Mouse (Mus musculus): ENCODE measurements at regions not wholly inside any gene's neighbourhood (a gene's known extent, or its start where the extent isn't known, plus 50 kb on each side); places are given as distances from the start of the nearest gene placed in this dataset.

DNA sequence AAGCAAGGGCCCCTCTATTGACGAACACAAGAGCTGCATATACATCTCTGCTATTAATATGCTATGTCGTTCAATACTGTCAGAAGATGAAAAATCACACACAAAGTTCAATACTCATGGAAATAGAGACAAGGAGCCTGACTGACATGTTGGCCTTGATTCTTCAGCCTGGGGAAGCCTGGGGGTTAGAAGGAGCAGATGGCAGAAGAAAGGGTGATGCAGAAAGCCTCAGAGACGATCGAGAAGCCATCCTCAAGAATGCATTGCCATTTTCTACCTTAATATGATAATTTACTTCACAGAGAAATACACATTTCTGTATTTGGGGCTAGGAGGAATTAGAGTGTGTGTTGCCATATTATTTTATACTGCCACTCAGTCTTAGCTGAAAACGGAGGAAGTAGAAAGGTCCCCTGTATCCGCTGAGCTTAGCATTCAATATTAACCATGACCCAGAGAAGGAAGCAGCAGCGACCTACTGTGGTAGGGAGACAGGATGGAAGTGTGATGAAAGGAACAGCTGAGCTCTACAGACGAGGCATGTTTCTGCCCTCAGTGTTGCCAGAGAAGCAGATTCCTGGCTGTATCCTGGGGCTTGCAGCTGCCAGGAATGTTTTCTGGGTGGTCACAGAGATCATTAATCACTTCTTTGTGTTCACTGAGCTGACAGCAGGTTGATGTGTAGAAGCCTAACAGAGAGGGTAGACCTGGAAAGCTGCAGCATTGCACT, 105.2 kb downstream of the Lrig3 start:
- no peak for DNase-seq

GRCm38 (mm10) chr10:126071714-126072057, 105.7 kb downstream of the Lrig3 start:
- no peak for DNase-seq

DNA sequence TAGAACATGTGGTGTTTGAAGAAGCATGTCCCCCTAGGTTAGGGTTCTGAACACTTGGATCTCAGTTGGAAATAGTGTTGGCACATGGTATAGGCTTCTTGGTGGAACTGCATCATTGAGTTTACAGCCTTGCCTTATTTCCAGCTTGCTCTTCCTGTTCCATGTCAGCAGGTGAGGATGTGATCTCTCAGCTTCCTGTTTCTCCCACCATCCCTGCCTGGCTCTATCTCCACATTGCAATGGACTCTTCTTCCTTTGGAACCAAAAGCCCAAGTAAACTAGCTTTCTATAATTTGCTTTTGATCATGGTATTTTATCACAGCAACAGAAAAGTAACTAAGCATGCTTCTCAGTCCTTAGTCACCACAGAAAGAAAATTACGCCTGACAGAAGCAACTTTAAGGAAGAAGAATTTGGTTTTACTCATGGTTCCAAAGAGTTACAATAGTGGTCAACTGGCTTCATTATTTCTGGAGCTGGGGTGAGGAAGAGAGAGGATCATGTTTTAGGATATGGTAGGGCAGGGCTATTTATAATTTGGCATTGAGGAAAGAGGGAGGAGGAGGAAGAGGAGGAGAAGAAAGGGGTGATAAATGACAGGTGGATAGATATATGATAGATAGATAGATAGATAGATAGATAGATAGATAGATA, 111.5 kb downstream of the Lrig3 start:
- no peak for DNase-seq

GRCm38 (mm10) chr10:126082576-126082975, 116.6 kb downstream of the Lrig3 start:
- DNase-seq, result no peak

DNA sequence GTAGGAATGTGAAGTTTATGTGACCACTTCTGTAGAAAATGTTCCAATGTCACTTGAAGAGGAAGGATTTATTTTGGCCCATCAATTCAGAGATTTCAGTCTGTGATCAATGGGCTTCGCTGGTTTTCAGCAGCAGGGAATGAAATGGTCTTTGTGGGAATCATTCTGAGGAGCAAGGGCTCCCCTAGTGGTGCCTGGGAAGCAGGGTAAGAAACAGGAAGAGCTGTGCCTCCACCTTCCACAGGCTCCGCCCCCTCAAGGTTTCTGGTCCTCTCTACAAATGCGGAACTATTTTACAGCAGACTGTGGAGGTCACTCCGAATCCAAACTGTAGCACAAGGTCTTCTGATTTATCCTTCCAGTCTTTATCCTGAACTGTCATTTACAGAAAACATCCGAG, 120.7 kb downstream of the Lrig3 start:
- peak; percentile 6 for DNase-seq

DNA sequence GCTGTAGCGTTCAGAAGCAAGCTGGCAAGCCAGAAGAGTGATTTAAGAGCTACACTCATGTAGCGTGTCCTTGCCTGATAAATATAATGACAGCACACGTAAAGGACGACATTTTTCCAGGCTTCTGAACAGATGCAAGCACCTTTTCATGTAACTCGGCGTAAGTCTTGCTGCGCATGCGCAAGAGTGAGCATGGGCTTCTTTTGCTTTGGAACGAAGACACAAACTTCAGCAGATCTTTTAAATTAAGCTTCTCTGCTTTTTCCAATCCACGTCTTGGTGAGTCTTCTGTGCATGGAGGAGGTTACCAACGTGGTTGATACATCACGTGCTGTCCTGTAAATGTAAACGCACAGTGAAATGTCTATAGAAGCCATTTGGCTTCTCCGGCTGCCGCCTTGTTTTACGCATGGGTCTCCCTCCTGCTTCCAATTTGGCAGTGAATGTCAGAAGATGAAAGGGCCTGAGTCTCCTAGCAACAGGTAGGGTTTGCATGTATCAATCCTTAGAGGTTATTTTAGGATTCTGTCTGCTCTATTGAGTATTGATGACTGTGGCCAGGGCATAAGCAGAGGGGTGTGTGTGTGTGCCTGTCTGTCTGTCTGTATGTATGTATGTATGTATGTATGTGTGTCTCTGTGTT, 128.4 kb downstream of the Lrig3 start:
- no peak for DNase-seq

DNA sequence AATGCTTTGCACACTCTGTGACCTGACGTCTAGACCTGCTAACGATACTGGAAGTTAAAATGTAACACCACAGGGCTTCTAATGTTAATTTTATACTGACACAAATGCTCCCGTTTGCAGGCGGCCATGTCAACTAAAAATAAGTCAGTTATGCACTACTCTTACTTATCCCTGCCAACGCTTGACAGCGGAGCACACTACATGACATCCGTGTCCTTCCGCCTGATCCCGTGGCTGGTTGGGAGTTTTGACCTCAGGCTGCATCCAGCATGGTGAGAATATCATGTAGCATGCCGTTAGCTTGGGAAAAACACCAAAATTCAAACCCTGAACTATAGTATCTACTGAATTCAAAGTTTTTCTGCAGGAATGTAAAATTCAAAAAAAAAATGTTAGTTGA, 131.9 kb downstream of the Lrig3 start:
- no peak for DNase-seq

DNA sequence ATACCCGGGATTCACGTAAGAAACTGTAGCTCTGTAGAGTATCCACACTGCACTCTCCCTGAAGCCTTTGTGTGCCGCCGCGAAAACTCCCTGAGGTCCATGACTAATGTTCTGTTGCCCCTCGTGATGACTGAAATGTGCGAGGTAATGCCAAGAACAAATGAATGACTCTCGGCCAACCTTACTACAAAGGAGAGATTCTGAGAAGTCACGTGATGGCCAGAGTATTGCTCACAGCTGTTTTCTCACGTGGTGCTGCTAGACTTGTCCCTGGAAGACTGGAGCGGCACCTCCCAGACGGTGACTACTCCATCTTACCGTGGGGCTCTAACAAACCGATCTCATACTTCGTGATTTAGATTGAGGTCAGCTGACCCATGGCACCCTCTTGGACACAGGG, 136.9 kb downstream of the Lrig3 start:
- no peak for DNase-seq

GRCm38 (mm10) chr10:126113106-126113505, 147.1 kb downstream of the Lrig3 start:
- DNase-seq, result no peak

DNA sequence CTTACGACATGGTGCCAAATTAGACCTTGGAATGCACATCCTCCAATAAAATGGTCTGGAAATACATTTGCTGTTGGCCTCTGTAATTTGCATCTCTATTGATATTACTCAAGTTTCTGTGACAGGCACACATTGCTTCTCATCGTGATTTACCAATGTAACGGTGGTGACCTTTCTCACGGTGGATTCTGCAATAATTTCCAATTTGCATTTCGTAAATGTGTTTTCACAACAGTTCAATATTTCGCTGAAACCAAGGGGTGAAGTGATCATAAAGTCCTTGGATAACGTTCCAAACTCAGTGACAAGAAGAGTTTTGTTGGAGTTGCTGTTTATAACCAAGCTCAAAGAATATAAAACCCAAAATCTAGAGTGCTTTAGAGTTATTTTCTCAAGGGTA, 149.4 kb downstream of the Lrig3 start:
- no peak for DNase-seq

GRCm38 (mm10) chr10:126121626-126122025, 155.7 kb downstream of the Lrig3 start:
- no peak for DNase-seq

DNA sequence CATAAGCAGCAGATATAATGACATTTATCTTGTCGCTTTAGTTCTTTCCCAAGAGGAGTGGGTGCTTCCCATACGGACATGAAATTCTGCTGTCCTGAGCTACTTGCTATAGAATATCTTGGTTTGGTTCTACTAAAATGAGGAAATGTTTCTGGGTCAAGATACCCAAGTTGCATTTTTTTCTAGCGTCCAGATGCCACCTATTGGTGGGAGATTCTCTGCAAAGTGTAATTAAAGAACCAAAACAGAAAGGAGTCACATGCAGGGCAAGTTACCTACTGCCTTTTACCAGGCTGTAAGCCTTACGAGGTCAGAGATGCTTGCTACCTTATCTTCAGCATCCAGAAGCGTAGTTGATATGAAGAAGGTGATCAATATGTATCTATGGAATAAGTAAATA, 156.5 kb downstream of the Lrig3 start:
- DNase-seq, result no peak

DNA sequence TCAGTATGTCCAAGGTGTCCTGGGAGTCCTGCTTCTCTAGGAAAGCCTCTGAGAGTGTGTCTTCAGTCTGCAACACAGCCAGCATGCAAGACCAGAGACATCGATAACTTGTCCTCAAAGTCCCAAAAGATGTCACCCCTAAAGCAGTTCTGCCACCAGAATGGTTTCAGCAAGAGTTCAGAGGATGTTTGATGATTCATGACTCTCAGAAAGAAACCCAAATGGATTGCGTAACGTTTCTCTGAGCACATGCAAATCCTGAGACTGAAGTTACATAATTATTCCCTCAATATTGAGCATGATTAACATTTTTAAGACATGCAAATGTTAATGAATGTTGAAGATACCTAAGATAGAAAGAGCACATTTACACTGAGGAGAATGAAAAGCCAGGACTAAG, 167.2 kb downstream of the Lrig3 start:
- DNase-seq, result no peak

DNA sequence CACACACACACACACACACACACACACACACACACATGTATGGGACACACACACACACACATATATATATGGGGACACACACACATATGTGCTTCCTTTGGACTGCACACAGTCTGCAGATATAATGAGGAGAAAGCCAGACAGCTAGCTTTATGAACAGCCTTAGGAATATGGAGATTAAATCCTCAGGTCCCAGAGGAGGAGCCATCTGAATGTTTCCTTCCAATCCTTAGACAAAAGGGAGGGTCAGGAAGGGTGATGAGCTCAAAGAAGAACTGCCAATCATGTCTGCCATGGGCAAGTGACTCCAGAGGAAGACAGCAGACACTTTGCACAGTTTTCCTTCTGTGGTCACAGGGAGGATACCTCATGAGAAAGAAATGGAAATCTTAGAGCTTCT, 168.0 kb downstream of the Lrig3 start:
- no peak for DNase-seq

DNA sequence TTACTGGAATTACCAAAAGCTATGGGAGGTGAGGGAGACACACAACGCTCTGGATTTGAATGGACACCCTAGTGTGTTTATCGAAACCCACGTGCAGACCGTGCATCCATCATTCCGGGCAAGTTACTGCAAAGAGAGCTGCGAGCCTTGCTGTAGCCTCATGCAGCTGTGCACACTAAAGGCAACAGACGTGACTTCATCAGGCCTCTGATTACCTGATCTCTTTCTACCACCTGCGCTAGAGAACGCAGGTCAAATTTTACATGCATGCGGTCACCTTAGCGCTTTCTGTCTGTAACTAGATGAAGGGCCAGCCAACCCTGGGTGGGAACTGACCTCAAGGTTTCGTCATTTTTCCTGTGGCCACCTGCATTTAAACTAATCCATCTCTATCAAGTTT, 172.6 kb downstream of the Lrig3 start:
- no peak for DNase-seq

GRCm38 (mm10) chr10:126141586-126141985, 175.6 kb downstream of the Lrig3 start:
- DNase-seq, result no peak

- no peak for DNase-seq
Measured at GRCm38 (mm10) chr10:126143833-126144232, 177.9 kb downstream of the Lrig3 start.

- no peak for DNase-seq
Measured at GRCm38 (mm10) chr10:126144609-126145202, 178.7 kb downstream of the Lrig3 start.

DNA sequence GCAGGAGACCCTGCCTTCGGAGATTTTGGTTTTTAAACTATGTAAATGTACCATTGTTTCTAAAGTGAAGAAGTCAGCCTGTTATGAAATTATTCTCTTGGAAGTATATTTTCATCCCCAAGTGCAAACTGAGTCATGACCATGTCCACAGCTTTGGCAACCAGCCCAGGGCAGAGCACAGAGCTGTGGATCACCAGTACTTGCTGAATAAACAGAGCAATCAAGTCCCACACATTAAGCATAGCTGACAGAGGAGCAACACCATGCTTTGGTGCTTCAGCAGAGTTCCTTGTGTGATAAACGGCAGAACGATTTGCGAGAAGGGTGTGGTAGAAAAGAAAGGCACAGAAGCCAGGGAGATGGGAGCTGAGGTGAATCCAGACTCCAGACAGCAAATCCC, 191.3 kb downstream of the Lrig3 start:
- no peak for DNase-seq

DNA sequence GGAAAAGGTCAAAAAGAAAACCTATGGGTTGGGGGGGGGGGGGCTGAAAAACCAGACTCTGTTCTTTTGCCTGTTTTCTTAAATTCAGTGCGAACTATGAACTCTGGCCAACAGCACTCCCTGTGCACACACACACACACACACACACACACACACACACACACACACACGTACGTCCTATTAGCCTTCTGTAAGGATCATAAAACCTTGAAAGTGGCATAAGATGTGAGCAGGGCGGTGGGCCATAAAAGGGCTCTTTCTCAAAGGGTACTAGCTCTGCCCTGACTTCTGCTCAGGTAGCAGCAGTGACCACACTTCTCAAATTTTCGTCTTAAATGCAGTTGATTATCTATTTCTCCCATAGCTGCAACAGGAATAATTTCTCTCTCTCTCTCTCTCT, 199.2 kb downstream of the Lrig3 start:
- no peak for DNase-seq

DNA sequence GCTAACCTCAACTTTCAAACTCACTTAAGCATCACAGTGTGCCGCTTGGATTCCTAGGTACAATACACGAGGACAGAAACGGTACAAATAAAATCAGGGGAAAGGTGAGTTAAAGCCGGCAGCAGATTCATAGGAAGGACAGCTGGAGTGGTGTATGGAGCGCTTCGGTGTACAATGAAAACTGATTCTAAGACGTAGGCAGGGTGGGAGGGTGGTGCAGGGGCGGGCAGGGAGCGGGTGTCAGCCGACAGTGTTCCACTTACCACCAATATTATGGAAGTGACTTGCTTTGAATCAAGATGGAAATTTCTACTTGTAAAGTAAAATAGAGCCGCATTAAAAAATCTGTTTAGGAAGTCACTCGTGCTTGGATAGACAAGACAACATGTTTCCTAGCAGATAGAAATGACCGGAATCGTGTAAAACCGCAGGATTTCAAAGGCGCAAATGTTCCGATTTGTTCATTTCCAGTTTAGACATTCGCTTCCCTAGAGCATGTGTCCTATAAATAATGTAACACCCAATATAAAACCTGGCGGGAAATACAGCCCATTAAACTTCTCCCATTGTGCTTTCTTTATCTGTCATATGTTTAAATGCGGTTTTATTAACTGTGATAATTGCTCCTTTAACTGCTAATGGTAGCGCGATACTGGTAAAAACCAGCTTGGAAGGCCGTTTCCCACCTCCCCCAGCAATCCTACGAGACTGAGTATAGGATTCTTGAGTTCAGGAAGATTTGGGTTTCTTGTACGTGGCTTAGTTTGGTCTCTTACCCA, 203.3 kb downstream of the Lrig3 start:
- no peak for DNase-seq

- DNase-seq, result no peak
Measured at GRCm38 (mm10) chr10:126169874-126170163, 203.9 kb downstream of the Lrig3 start.

GRCm38 (mm10) chr10:126176759-126177473, 210.9 kb downstream of the Lrig3 start:
- DNase-seq, result no peak

Measured in thymus, postnatal 4 days (tissue).